Mouse (Mus musculus): Measurements from ENCODE around the gene Zfp583. TPM values are rescaled to one million over a fixed set of nuclear protein-coding genes. Genes with fewer than 3 reads are reported as not detected.
"Not testable (repeated sequence)": the region's sequence is repeated elsewhere in the genome, so short reads cannot be mapped to it uniquely, and the experiment has no call there.

Gene Zfp583
- polyA plus RNA-seq (2012; rRNA removed), result 0.56 and 0.77 TPM in 2 replicates

DNA sequence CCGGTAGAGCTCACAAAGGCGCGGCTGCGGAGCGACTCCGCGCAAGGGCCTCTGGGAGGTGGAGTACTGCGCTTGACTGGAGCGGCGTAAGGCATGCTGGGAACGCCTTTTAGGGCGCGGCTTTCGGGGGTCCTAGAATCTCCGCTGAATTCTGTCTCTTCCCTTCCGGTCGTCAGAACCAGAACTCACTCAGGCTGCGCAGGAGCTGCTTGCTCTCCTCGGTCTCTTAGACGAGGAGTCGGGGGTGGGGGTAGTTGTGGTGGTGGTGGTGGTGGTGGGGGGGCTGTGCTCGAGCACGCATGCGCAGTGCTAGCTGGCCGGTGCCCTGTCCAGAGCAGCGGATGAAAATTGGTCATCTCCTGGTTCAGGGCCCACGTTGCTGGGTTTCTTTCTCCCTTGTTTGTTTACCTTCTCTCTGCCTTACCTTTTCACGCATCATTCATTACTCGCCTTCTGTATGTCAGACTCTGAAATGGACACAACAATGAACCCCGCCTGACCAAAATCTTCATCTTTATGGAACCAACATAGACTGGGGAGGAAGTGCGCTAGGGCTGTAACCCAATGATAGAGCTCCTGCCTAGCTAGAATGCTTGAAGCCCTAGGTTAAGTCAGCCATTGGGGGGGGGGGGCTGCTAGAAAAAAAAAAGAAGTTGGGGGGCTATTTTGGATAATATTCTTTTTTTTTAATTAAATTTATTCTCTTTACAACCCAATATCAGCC is at the start of gene Zfp583:
Zfp583 (minus strand) TSS at position 53 of the 724 bp plus-strand sequence.
- WGBS, result 7% methylated on average over 31 of the region's 31 CpGs
- H3K4me3 ChIP-seq (ENCODE audit: extremely low read depth, insufficient read depth, insufficient read length), result peak within 1 kb of the TSS; percentile 72
- H3K4me1 ChIP-seq (ENCODE audit: control insufficient read depth, insufficient read depth, insufficient read length), result no peaks in the 10 kb centered on the region; the same call in 1 of the 2 replicates
- no peak for TF ChIP-seq POLR2A (IDR thresholded peaks at IDR 0.05; ENCODE audit: low read depth, low read length)
- no peak for TF ChIP-seq CTCF (IDR thresholded peaks at IDR 0.05; ENCODE audit: extremely low read depth, insufficient read depth, insufficient read length, insufficient replicate concordance)
- DNase-seq (ENCODE audit: low read depth in 1 of 2, low spot score in 2 of 2), result peak; percentile 46 to 79
- peak within 1 kb of the TSS; percentile 34; the same call in 1 of the 2 replicates for H3K27ac ChIP-seq (ENCODE audit: insufficient read depth, low read length)
- no peaks in the 10 kb centered on the region for H3K27me3 ChIP-seq (ENCODE audit: control insufficient read depth, insufficient read depth, low read length)
- H3K36me3 ChIP-seq (ENCODE audit: control insufficient read depth, insufficient read depth, low read length), result no peaks in the 10 kb centered on the region

- H3K4me1 ChIP-seq (ENCODE audit: control insufficient read depth, insufficient read depth, insufficient read length), result peaks cover 3% of the 10 kb centered on the region
- TF ChIP-seq CTCF (IDR thresholded peaks at IDR 0.05; ENCODE audit: extremely low read depth, insufficient read depth, insufficient read length, insufficient replicate concordance) (no peak), POLR2A (IDR thresholded peaks at IDR 0.05; ENCODE audit: low read depth, low read length) (no peak)
- no peaks in the 10 kb centered on the region for H3K36me3 ChIP-seq (ENCODE audit: control insufficient read depth, insufficient read depth, low read length)
- no peak for DNase-seq (ENCODE audit: low read depth in 1 of 2, low spot score in 2 of 2)
- no peaks in the 10 kb centered on the region for H3K27me3 ChIP-seq (ENCODE audit: control insufficient read depth, insufficient read depth, low read length)
- 83% methylated on average over 8 of the region's 8 CpGs for WGBS
- no peak overlapping the region for H3K4me3 ChIP-seq (ENCODE audit: extremely low read depth, insufficient read depth, insufficient read length)
- H3K27ac ChIP-seq (ENCODE audit: insufficient read depth, low read length), result no peak overlapping the region
Observed at GRCm38 (mm10) chr7:6378441-6378840, 47.4 kb upstream of the Zfp583 start.

DNA sequence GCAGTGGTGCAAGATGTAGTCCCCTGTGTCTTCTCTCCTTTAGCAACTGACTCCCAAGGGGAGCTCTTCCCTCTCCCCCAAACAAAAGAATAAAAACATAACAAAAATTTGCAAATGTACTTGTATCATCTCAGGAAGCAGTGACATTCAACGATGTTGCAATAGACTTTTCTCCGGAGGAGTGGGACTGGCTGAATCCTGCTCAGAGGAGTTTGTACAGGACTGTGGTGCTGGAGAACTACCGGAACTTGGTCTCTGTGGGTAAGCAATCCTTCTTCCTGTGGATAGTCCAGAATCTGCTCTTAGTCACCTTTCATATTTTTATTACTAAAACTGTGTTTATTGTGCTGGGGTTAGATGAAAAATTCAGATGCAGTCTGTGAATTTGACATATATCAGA is 41.9 kb upstream of the Zfp583 start:
- H3K4me1 ChIP-seq (ENCODE audit: control insufficient read depth, insufficient read depth, insufficient read length), result no peaks in the 10 kb centered on the region
- H3K36me3 ChIP-seq (ENCODE audit: control insufficient read depth, insufficient read depth, low read length), result peaks cover 4% of the 10 kb centered on the region; the same call in 1 of the 2 replicates
- H3K27ac ChIP-seq (ENCODE audit: insufficient read depth, low read length), result no peak overlapping the region
- no peak for DNase-seq (ENCODE audit: low read depth in 1 of 2, low spot score in 2 of 2)
- 84% methylated on average over 3 of the region's 3 CpGs for WGBS
- no peak for TF ChIP-seq POLR2A (IDR thresholded peaks at IDR 0.05; ENCODE audit: low read depth, low read length)
- TF ChIP-seq CTCF (IDR thresholded peaks at IDR 0.05; ENCODE audit: extremely low read depth, insufficient read depth, insufficient read length, insufficient replicate concordance), result no peak
- no peaks in the 10 kb centered on the region for H3K27me3 ChIP-seq (ENCODE audit: control insufficient read depth, insufficient read depth, low read length)
- H3K4me3 ChIP-seq (ENCODE audit: extremely low read depth, insufficient read depth, insufficient read length), result no peak overlapping the region

GRCm38 (mm10) chr7:6369460-6369859 is 38.4 kb upstream of the Zfp583 start:
- Histone ChIP-seq H3K27ac (ENCODE audit: insufficient read depth, low read length) (no peak overlapping the region), H3K4me3 (ENCODE audit: extremely low read depth, insufficient read depth, insufficient read length) (no peak overlapping the region), H3K36me3 (ENCODE audit: control insufficient read depth, insufficient read depth, low read length) (peaks cover 4% of the 10 kb centered on the region; the same call in 1 of the 2 replicates), H3K27me3 (ENCODE audit: control insufficient read depth, insufficient read depth, low read length) (no peaks in the 10 kb centered on the region), H3K4me1 (ENCODE audit: control insufficient read depth, insufficient read depth, insufficient read length) (no peaks in the 10 kb centered on the region)
- 90% methylated on average over 3 of the region's 3 CpGs for WGBS
- DNase-seq (ENCODE audit: low read depth in 1 of 2, low spot score in 2 of 2), result no peak
- no peak for TF ChIP-seq POLR2A (IDR thresholded peaks at IDR 0.05; ENCODE audit: low read depth, low read length)
- TF ChIP-seq CTCF (IDR thresholded peaks at IDR 0.05; ENCODE audit: extremely low read depth, insufficient read depth, insufficient read length, insufficient replicate concordance), result no peak

- 85% methylated on average over 5 of the region's 5 CpGs for WGBS
- H3K4me1 ChIP-seq (ENCODE audit: control insufficient read depth, insufficient read depth, insufficient read length); H3K4me3 ChIP-seq (ENCODE audit: extremely low read depth, insufficient read depth, insufficient read length); H3K27me3 ChIP-seq (ENCODE audit: control insufficient read depth, insufficient read depth, low read length); H3K36me3 ChIP-seq (ENCODE audit: control insufficient read depth, insufficient read depth, low read length); H3K27ac ChIP-seq (ENCODE audit: insufficient read depth, low read length); DNase-seq (ENCODE audit: low read depth in 1 of 2, low spot score in 2 of 2): not testable (repeated sequence)
Observed at GRCm38 (mm10) chr7:6368146-6368545, 37.1 kb upstream of the Zfp583 start.

DNA sequence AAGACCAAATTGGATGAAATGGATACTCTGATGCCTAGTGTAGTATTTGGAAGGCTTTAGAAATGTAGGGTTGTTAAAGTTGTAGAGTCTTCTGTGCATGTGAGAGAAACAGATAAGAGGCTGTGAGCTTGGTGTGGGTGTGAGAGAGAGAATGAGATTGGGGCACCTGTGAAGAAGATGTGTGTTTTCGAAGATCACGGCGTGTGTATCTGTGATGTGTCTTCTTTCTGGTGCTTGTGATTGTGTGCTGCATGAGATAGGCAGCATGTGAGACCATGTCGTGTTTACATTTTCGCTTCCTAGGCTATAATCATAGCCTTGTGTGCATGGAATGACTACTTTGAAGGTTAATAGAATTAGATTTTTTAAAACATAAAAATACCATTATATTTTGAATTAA is 36.1 kb upstream of the Zfp583 start:
- H3K27ac ChIP-seq (ENCODE audit: insufficient read depth, low read length), result no peak overlapping the region
- no peaks in the 10 kb centered on the region for H3K27me3 ChIP-seq (ENCODE audit: control insufficient read depth, insufficient read depth, low read length)
- no peaks in the 10 kb centered on the region; the same call in 1 of the 2 replicates for H3K36me3 ChIP-seq (ENCODE audit: control insufficient read depth, insufficient read depth, low read length)
- no peak for TF ChIP-seq POLR2A (IDR thresholded peaks at IDR 0.05; ENCODE audit: low read depth, low read length)
- WGBS, result 81% methylated on average over 5 of the region's 5 CpGs
- H3K4me3 ChIP-seq (ENCODE audit: extremely low read depth, insufficient read depth, insufficient read length), result no peak overlapping the region
- H3K4me1 ChIP-seq (ENCODE audit: control insufficient read depth, insufficient read depth, insufficient read length), result peaks cover 3% of the 10 kb centered on the region; the same call in 1 of the 2 replicates
- no peak for DNase-seq (ENCODE audit: low read depth in 1 of 2, low spot score in 2 of 2)

GRCm38 (mm10) chr7:6364761-6365160 is 33.7 kb upstream of the Zfp583 start:
- TF ChIP-seq CTCF (IDR thresholded peaks at IDR 0.05; ENCODE audit: extremely low read depth, insufficient read depth, insufficient read length, insufficient replicate concordance), result no peak
- no peak for TF ChIP-seq POLR2A (IDR thresholded peaks at IDR 0.05; ENCODE audit: low read depth, low read length)
- no peak for DNase-seq (ENCODE audit: low read depth in 1 of 2, low spot score in 2 of 2)
- Histone ChIP-seq H3K4me1 (ENCODE audit: control insufficient read depth, insufficient read depth, insufficient read length) (peaks cover 3% of the 10 kb centered on the region; the same call in 1 of the 2 replicates), H3K4me3 (ENCODE audit: extremely low read depth, insufficient read depth, insufficient read length) (no peak overlapping the region), H3K27ac (ENCODE audit: insufficient read depth, low read length) (no peak overlapping the region), H3K36me3 (ENCODE audit: control insufficient read depth, insufficient read depth, low read length) (no peaks in the 10 kb centered on the region), H3K27me3 (ENCODE audit: control insufficient read depth, insufficient read depth, low read length) (no peaks in the 10 kb centered on the region)
- WGBS, result 64% methylated on average over 1 of the region's 1 CpGs

Data from spleen, adult 2 months (tissue).